Mouse (Mus musculus): ENCODE measurements at regions not wholly inside any gene's neighbourhood (a gene's known extent, or its start where the extent isn't known, plus 50 kb on each side); places are given as distances from the start of the nearest gene placed in this dataset.

DNA sequence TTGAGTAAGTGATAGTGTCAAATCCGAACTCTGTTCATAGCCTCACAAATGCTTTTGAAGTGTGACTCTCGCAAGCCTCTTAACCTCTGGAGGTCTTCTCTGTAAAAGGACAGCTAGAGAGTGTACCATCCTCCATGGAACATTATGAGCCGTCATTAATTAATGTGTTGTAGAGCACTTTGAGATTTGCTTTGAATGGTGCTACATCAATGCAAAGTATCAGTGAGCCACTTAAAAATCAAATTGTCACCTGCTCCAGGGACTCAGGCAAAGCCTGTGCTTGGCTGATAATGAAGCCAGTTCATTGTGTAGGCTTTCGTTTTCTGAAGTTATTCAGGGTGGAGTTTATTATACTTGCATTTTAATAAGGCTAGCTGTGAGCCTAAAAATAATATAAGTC lies 801.8 kb upstream of the B3galt2 start:
- in situ Hi-C loops (cut with MboI, MseI): no loop called here

DNA sequence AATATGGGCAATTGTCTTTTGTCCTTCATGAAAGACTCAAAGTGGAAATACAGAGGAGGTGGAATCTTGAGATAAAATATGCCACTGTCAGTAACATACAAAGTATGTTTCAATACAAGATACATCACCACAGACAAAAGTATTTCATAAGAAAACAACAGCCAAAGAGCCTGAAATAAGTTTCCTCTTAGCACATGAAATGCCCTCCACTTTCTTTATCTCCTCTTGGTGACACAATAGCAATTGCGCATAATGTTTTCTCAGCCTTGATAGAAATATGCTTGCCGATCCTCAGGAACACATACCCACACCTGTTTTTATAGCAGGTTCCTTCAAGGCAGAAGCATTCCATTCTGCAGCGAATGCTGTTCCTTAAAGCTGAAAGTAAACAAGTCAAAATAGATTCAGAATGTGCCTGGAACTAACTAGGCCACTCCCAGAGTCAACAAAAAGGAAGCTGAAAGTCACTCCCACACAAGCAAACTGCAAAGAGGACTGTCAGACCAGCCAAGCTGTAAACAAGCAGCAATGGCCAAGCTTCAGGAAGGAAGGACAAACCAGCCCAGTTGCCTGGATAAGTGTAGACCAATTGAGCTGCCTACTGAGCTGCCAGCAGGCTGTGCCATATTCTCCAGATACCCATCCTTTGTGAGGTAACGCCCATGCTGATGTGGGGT lies 773.3 kb upstream of the B3galt2 start:
- in situ Hi-C loops (cut with MboI, MseI): no loop called here

DNA sequence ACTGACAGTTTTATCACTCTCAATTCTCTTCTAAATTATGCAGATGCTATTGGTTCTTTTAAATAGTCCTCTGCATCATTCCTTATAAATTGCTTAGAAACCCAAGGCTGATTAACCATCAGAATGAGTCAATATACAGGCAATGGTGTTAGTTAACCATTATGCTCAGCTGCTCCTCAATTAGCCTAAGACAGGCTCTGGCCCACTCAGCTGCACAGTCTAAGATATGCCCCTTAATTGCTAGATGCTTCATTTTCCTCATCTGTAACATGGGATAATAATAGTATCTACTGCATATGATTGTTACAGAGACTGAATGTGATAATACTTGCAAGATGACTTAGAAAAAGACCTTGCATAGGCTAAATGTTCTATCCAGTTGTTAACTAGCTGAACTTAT lies 748.6 kb upstream of the B3galt2 start:
- in situ Hi-C loops (cut with MboI, MseI): no loop called here

DNA sequence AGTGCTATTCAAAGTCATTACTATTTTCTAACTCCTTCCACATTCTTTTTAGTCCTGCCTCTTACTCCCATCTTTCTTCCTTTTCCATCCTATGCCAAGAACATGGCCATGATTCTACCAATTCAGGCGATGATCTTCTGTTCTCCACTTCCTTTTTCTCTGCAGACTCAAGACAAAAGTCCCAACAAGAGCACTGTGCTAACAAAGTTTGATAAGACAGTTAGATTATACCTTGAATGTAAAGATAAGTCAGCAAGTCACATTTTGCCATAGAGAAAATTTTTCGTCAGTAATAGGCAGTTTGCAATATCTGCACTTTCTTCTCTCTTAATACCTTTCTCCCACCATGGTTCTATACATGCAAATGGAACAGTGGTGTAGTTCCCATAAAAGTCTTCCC lies 747.3 kb upstream of the B3galt2 start:
- in situ Hi-C loops (cut with MboI, MseI): no loop called here

DNA sequence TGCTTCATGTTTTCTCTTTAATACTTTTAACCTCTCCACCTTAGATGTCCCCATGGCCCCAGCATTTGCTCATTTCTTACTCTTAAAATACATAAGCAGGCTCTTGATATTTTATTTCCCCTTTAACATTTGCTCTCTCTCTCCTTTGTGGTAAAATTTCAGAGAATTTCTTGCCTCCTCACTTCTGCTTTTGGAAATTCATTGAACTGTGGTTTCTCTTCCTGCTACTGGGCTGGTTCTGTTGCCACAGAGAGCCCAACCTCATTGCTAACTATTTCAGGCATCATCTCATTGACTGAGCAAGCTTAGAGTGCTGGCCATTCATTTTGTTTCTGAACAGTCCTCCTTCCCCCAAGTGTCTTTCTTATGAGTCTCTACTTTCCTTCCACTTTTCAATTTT lies 746.3 kb upstream of the B3galt2 start:
- in situ Hi-C loops (cut with MboI, MseI): no loop called here

DNA sequence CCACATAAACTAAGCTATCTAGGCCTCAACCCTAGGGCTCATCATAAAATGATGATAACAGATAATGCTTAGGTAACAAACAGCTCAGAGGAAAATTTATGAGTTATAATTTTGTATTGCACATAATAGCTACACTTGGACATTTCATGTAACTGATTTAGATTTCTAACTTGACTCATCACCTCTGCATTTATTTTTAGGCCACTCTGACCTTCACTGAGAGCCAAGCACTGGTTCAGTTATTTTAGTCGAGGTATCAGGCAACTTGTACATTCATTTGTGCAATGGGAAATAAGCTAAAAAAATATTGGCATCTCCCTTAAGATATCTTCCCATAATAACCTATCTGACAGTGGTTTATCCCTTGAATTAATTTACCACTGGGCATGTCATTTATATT lies 745.4 kb upstream of the B3galt2 start:
- in situ Hi-C loops (cut with MboI, MseI): no loop called here

DNA sequence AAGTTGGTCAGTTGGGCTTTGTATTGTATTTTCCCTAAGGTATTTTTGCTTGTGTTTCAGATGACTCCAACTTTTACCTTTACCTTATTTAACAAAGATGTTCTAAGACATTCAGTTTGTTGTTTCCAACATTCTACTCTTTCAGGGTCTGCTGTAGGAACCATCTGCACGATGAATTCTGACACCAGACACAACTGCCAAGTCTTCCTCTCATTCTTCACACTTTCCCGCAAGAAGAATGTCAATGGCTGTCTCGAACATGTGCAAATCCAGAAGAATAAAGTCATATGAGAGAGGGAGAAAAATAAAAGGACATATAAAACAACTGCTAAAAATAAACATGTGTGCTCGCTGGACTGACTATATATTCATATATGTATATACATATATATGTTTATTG lies 730.6 kb upstream of the B3galt2 start:
- in situ Hi-C loops (cut with MboI, MseI): no loop called here

DNA sequence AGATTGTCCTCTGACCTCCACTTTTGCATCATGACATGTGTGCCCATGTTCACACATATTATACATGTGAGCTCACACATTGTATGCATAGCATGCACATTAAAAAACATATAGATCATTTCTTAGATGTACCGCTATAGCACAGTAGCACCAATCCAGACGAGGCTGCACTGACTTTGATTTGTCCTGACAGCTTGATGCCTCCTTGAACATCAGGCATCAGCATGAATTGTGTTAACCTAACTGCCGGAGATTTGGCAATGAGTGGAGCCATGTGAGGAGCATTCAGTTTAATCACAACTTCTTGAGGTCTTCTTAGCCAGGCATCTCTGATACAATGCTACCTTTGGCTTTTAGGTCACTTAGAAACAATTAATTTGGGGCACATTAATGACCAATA lies 683.8 kb upstream of the B3galt2 start:
- in situ Hi-C loops (cut with MboI, MseI): no loop called here

DNA sequence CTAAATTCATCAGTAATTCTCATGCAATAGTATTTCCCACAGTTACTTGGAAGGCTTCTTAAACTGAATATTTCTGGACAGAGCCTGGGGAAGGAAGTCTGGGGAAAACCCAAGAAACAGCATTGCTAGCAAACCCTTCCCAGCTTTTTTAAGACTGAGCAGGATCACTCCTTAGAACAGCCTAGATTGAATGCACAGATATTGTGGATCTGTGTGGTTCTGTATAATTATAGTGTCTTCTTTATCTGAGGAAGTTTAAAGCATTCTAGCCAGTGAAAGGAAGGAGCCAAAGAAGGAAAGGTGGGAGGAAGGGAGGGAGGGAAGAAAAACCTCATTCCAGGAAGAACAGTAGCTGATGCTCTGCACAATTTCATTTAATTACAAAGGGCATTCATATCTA lies 669.0 kb upstream of the B3galt2 start:
- in situ Hi-C loops (cut with MboI, MseI): no loop called here

DNA sequence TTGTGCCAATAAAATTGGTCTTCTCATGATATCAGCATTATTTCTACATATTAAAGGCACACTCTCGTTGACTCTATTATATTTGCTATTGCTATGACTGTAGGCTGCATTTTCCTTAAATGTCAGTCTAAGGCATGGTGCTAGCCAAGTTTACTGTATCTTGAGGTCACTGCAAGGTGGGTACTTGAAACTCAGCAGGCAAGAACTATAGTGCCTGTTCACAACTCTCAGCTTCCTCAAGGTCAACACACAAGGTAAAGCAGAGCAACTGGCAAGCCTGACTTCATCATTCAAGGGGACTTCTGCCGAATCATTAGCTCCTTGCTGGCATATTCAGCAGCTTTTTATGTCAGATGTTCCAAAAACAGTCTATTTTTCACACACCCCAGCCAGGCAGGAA lies 667.1 kb upstream of the B3galt2 start:
- in situ Hi-C loops (cut with MboI, MseI): no loop called here

DNA sequence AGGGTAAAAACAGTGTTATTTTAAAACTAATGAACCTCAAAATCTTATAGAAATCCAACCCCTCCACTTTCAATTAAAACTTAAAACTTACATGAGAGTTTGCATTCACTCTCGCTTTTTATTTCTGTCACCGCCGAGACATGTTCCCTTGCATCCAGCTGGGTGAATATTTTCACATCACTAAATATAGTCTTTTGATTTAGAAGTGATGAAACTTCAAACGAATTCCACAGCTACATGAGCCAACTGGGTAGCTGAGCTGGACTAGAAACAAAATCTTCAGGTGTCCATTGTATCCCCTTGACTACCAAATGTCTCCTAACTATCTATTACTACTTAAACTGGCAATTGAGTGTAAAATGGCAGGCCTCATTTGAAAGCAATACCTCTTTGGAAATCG lies 657.5 kb upstream of the B3galt2 start:
- in situ Hi-C loops (cut with MboI, MseI): no loop called here

DNA sequence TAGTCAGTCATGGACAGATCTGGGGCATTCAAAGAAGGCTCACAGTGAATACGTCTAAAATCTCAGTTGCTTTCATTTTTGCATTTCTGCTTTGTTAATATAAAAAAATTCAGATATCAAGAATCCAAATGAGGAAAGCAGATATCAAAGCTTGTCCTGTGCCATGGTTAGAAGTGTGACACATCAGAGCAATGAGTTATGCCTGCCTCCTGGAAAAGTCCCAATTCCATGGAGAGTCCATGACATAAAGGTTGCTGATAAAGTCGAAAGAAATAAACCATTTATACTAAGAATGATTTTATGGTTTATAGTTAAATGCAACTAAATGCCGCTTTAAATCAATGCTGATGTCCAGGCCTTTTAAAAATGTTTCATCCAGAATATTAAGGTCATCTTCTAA lies 656.8 kb upstream of the B3galt2 start:
- in situ Hi-C loops (cut with MboI, MseI): no loop called here

DNA sequence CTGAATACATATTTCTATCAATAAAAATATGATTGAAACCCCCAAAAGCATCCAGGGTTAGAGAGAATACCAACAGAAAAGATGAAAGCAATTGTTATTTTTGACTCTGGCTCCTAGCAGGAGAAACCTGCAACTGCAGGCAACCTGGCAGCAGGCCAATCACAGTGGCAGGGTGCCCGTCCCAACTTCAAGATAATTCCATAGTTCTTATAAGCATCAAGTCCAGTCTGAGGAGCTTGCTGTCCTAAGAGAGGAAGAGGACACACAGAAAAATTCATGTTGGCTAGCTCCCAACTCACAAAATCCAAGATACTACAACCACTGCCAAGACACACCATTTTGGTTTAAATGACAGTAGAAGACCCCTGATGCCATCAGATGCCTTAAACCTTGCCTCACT lies 654.9 kb upstream of the B3galt2 start:
- in situ Hi-C loops (cut with MboI, MseI): no loop called here

DNA sequence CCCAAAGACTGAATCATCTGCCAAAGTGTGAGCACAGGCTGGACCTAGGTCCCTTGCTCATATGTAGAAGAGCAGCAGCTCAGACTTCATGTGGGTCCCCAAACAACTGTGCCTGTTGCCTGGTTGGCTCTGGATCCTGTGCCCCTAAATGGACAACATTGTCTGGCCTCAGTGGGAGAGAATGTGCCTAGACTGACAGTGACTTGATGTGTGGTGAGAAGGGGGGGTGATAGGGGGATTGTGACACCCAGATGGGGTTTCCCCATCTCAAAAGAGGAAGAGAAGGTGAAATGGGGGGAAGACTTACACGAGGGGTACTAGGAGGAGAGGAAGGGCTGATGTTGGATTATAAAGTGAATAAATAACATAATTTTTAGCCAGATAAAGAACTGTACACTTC lies 640.2 kb upstream of the B3galt2 start:
- in situ Hi-C loops (cut with MboI, MseI): no loop called here

DNA sequence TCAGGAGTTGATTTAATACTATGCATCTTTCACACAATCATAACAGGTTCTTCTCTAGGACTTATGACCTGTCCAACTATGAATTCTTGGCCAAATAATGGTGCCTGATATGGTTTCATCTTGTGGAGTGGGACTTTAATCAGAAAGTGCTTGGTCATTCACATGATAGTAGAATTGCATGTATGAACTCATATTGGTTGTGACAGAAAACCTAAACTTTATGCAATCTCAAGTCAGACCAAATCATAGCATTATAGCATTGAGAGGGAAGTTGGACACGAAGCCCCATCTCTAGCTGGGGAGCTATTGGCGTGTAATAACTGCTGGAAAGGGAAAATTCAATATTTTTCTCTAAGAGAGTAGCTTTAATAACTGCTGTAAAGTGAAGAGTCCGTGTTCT lies 639.4 kb upstream of the B3galt2 start:
- in situ Hi-C loops (cut with MboI, MseI): no loop called here

DNA sequence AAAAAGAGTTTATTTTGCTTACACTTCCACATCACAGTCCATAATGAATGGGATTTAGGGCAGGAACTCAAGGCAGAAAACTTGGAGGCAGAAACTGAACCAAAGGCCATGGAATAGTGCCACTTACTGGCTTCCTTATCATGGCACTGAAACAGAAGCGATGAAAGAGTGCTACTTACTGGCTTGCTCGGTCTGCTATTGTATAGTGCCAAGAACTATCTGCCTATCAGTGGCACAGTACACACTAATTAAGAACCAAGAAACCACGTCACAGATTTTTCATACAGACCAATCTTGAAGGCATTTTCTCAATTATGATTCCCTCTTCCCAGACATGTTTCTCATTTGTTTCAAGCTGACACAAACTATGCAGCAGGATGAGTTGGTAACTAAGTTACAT lies 634.4 kb upstream of the B3galt2 start:
- in situ Hi-C loops (cut with MboI, MseI): no loop called here

DNA sequence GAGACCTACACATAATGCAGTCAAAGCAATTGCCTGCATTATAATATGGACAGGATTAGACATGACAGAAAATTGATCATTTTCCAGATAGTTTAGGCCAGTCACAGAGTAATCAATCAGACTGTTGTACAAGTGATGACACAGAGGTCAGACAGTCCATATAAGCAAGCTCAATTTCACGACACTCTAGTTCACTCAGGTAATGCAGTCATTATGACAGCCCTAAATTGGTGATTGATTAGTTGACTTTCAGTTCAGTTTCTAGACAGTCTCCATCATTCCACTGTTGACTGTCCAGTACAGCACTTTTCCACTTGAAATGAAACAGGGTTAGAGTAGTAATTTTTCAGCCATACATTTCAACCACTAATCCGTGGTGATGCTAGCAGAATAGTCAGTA lies 620.5 kb upstream of the B3galt2 start:
- in situ Hi-C loops (cut with MboI, MseI): no loop called here

DNA sequence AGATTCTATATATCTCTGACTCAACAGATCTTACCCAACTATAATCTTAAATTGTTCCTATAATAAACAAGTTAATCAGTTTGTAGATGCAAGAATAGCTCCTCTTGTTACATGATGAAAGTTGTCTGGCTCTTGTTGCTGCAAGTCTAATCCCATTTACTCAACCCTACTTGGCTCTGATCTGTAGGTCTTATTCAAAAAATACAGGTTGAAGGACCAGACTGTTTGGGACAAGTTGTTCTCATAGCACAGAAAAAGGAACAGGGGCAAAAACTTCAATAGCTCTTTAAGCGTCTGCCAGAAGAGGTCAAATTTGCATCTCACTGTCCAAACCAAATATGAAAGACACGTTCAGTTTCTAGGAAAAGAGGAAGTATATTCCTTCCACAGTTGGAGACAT lies 587.3 kb upstream of the B3galt2 start:
- in situ Hi-C loops (cut with MboI, MseI): no loop called here

DNA sequence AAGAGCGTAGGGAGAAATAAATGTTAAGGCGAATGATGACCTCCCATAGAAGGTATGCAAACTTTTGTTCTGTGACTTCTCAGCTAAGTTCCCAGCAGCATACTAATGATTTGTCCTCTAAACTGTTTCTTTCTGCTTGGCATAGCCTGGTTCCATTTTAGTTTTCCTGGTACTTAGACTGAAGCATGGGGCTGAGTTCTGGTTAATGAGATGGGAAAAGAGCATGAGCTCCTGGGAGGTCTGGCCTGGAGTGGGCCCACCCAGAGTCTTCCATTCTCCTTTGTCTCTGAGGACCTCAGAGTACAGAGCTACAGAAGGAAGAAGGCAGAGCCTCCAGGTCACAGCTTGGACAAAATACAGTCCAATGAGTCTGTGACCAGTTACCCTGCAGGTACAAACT lies 586.9 kb upstream of the B3galt2 start:
- in situ Hi-C loops (cut with MboI, MseI): no loop called here

DNA sequence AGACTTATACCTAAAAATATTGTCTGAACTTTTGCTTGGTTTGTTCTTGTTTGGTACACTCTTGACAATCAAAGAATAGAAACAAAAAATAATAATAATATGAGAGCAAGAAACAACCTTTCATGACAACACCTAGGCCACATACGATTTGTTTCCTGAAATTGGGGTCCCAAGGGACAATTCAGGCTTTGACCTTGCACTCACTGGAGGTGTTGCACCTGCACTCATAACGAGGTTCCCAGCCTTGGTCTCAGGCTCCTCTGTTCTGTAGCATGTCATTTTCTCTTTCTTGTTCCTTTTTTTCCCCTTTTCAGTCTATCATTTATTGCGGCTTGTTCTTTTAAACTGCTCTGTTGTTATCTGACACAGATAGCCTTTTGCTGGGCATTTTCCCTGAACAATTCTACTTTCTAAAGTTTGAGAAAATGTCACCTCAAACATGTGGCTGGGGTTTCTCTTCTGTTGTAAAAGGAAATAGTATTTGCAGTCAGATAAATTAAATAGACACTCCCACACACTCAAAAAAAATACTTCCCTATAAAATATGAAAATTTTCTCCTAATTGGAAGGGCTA lies 585.9 kb upstream of the B3galt2 start:
- in situ Hi-C loops (cut with MboI, MseI): no loop called here

DNA sequence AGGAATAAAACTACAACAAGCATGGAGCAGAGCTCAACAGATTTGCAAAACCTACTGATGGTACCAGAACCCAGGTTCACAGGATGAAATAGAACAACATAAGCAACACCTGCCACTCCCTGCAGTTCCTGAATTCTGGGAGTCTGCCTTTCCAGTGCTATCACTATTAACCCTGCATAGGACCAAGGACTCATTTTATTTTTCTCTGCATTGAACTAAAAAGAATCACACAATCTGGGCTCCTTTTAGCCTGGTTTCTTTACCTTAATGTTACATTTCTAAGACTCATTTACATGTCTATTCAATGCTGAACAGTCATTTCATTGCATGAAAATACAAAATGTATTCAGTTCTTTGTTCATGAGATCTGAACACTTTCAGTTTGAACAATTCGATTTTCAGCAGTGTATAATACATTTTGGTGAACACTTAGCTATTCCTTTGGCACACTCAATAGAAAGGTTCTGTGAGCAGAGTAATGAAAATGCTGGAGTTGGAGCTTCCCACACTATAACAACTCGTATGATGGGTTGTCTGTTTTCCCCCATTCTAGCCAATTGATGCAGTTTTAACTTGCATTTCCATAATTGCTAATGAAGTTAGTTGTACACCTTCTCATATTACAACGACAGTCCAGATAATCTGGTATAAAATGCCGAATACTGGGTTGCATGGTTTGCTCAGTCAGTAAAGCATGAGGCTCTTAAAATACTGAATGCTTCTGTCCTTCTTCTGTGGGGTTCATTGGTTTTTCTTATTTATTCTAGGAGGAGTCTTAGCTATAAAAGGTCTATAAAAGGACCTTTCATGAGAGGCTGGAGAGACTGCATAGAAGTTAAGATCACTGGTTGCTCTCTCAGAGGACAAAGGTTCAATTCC lies 579.5 kb upstream of the B3galt2 start:
- in situ Hi-C loops (cut with MboI, MseI): no loop called here

DNA sequence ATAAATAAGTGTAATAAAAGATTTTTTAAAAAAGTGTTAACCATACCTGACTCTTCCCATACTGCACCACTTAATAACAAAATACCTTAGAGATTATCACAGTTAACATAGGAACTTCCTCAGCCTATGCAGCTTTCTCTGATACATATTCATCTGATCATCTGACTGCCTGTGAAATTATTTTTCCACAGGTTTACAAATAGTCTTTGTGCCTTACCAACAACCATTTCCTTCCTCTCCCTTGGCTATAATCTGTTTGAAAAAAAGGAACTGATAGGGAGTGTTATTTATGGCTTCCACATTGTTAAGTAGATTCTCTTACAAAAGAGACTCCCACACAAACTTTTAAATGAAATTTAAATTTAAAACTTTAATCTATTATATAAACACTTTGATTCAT lies 575.0 kb upstream of the B3galt2 start:
- in situ Hi-C loops (cut with MboI, MseI): no loop called here

DNA sequence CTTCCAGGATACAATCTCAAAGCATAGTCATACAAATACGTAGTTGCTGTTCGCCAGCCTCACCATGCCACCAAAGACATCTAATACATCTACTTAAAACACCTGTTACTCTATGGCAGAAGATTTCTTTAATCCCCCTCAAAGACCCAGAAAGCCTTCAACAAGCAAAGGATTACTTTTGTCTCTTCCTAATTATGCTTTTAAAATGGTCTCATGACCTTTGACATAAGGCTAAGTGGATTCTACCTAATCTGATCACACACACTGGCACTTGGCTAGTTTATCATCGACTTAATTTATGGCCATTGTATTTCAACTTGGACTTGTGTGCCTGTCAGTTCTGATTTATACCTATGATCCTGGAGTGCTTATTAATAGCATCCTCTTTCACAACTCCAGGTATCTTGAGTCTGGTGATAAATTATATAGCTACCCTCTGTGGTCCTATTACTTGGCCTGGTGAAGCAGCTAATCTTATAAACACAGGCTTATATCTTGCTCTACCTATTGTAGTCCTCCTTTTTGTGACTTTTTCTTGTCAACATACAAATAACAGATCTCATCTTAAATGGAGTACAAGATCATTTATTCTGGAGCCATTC lies 568.6 kb upstream of the B3galt2 start:
- in situ Hi-C loops (cut with MboI, MseI): no loop called here
